Mouse (Mus musculus): Measurements from ENCODE around the gene Ccdc146.

The Ccdc146 gene

DNA sequence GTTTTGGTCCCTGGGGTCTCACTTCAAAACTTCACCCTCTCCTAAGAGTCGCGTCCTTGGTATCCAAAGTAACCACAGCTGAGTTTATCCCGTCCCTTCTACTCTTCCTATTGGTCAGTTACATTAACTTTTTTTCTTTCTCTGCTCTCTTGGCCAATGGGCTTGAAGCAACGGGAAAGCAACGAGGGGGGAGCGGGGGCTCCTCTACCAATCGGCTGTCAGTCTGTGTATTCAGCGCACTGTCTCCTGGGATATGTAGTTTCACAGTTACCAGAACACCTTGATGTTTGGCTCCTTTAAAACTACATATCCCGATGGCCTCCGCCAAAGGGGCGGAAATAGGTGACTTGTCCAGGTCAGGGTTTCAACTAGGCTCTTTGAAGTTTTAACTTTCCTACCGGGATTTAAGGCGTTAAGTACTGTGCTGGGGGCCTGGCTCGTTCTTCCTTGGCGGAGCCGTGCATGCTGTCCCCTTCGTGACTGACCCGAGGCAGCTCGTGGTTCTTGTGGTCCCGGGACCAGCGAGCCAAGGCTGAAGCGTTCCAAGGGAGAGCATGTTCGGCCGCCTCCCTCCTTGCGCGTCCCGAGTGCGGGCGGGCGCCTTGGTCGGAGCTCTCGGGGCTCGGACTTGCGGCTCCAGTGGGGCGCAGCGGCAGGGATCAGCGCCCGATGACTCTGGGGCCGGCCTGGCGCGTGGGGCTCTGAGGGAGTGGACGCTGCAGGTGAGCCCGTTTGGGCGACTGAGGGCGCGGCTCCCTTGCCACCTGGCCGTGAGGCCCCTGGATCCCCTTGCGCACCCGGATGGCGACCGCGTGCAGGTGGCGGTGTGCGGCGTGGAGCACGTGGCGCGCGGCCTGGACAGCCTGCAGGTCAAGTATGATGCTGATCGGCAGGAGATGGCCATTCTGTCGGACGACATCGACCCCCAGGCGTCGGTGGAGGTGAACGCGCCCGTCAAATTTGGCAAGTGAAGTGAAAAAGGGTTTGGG is at the start of gene Ccdc146, which contains the start of gene Fam185a:
Gene Ccdc146 (minus strand): TSS at position 64 of the 989 bp plus-strand sequence.
Gene Fam185a (plus strand): TSS at position 345 of the 989 bp plus-strand sequence.
- peak; percentile 95 to 98 for DNase-seq

DNA sequence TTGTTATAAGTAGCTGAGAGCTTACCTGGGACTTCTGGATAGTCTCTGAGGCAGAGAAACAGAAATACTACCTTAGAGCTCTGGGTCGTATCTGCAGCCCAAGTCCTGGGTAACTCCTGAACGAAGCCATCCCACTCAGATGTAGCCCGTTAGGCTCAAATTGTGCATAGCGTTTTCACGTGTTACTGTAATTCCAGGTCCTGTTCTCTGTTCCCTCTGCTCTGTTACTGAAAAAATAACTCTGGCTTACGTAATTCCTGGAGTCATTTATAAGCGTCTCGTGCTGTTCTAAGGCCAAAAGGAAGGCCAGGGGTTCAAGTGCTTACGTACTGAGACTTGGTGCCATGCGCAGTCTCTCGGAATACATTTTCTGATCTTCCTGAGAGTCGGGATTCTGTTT is 43.6 kb upstream of the Ccdc146 start:
- DNase-seq, result no peak

DNA sequence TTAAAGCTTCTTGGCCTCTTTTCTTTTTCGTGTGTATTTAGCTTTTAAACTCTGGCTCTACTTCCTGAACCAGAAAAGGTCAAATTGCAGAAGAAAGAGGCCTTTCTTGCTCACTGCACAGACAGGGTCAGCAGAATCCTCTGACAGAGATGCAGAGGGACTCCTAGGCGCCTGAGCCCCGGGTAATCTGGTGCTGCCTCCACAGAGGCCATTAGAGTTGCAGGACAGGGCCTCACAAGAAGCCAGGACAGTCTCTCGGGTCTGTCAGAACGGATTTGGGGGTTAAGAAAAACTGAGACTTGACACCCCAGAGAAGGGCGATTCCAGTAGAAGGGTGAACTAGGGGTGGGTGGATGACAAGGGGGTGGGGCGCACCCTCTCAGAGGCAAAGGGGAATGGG is 42.9 kb upstream of the Ccdc146 start:
- no peak for DNase-seq

DNA sequence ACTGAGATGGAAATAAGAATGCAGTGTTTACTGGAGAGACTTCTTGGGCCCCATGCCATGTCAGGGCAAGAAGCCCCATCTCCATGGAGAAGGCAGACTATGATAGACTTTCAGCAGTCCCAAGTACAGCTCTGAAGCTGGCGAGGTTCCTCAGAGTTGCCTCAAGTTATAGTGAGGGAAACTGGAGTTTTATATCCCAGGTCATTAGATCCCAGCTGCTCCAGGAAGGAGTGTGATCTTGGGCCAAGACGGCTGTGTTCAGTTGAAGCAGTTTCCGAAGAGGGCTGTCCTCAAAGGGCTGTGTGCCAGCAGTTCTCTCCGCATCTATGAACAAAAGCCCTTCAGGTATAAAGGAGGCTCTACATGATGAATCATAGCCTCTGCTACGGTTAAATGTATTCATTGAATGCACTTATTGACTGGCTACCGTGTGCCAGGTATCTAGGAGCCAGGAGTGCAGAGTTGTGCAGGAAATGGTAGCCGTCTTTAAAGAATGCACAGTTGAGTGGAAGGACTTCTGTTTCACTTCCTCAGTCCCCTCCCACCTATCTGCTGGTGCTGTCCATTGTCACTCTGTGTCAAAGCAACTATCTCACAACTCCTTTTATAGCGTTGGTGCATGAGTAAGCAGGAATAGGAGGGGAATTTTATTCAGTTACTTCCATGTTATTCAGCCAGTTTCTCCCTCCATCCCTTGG is 16.5 kb upstream of the Ccdc146 start:
- DNase-seq, result peak; percentile 19 to 21

DNA sequence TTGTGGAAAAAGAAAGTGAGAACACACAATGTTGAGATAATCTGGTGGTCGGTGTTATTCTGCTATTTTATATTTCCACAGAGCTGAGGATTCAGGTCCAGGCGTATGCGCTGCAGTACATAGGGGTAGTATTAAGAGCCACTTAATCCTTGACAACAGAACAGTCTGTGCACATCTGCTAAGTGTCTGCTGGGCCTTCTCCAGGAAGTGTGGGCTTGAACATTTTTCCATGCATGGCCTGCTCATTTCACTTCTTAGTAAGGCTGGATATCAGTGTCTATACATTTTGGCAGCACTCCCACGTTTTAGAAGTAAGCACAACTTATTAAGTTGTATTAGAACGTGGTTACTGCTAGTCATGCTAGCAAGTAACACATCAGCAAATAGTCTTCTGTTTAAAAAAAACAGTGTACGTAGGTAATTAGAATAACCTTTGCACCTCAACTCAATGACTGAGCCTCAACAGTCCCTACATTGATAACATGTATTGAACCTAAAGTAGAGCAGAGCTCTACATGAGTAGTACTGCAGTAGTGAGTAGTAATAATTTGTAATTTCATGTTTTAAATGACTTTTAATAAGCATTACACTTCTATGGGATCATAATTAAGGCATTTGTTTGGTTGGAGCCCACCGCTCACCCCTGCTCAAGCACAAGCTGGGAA is 15.1 kb upstream of the Ccdc146 start:
- no peak for DNase-seq

DNA sequence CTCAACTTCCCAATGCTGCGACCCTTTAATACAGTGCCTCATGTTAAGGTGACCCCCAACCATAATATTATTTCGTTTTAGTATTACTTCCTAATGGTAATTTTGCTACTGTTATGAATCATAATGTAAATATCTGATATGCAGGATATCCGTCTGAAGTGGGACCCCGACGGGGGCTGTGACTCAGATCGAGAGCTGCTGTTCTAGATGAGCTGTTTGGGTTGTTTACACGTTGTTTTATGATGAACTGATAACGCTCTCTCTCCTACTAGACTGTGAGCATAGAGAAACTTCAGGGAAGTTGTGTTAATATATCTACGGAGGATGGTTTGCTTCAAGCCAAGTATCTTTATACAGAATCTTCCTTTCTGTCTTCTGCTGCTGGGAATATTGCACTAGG is 14.0 kb upstream of the Ccdc146 start:
- no peak for DNase-seq

- DNase-seq, result no peak
Measured at GRCm38 (mm10) chr5:21436471-21436975, 12.0 kb upstream of the Ccdc146 start.

DNA sequence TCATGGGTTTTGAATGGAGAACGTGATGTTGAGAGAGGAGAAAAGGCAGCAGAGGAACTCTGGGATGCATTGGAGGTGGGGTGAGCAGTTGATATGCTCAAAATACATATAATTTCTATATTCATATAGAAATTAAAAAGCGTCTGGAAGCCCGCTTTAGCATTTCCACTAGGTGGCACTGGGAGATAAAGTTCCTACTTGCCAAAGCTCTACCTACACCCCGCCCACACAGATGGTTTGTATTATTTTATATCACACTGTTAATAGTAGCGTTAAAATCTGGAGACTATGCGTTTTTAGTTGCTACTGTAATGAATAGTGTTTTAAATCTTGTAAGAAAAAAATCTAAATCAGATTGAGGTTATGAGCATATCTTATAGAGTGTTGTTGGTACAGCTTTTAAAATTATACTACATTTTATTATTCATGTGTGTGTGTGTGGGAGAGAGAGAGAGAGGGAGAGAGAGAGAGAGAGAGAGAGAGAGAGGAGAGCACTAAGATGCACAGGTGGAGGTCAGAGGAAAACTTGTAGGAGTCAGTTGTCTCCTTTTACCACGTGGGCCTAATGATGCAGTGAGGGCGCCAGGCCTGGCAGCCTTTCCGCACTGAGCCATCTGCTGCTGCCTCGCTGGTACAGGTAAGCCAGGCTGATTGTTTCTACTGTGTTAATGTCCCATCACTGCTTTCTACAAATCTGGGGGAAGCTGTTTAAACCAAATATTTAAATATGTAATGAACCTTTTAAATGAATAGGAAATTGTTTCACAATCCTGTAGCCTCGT is 9.9 kb upstream of the Ccdc146 start:
- no peak for DNase-seq

DNA sequence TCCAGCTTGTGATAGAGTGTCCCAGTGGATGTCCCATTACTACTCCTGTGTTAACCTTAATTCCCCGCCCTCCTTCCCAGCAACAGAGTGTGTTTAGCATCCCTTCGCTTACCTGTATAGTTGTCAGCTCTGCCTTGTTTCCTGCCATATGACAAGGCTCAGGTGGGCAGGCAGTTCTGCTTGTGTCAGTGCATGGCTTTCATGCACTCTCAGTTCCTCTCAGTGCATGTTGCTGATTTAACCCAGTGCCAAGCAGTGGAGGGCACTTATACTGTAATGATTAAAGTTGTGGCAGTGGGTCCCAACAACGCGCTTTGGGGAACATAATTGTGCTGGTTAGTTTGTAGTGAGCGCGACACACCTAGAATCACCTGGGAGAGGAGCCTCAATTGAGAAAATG is 2.2 kb upstream of the Ccdc146 start:
- DNase-seq, result no peak

GRCm38 (mm10) chr5:21420609-21421008 is 3.9 kb downstream of the Ccdc146 start:
- DNase-seq, result no peak

DNA sequence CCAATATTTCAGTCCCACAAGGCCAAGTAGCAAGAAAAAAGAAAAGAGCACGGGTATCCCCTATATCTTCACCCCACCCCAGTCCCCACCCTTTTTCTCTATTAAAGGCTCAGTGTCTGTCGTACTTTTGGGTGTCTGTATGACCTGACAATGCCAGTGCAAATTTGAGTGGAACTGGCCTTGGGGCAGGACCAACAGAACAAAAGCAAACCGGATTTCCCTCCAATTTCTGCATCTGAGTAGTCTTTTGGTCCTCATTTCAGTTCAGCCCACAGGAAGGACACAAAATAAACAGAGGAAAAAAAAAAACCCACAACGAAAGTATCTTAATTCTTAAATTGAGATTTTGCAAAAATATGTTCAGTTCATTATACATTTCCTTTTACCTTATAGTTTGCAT is 5.9 kb downstream of the Ccdc146 start:
- DNase-seq, result no peak

- no peak for DNase-seq
Measured at GRCm38 (mm10) chr5:21414116-21414820, 10.2 kb downstream of the Ccdc146 start.

GRCm38 (mm10) chr5:21413322-21413721 is 11.2 kb downstream of the Ccdc146 start:
- DNase-seq, result no peak

DNA sequence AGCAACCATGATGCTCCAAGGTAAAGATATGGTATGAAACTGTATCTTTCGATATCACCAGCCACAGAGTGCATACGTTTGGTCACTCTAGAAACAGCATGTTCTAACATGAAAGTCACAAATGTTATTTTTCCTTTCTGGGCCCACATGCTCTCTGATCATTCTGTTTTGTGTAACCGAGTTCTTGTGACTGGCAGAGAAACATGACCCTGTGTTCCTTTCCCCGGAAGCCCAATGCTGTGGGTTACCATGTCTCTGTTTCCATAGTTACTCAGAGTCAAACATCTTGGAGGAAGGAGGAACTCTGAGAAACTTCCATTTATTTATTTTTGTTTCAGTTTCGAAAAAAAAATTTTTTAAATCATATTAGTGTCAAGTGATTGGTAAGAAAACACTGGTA is 12.4 kb downstream of the Ccdc146 start:
- no peak for DNase-seq

GRCm38 (mm10) chr5:21411261-21411666 is 13.2 kb downstream of the Ccdc146 start:
- DNase-seq, result peak in 1 of 2 experiments; percentile 15

DNA sequence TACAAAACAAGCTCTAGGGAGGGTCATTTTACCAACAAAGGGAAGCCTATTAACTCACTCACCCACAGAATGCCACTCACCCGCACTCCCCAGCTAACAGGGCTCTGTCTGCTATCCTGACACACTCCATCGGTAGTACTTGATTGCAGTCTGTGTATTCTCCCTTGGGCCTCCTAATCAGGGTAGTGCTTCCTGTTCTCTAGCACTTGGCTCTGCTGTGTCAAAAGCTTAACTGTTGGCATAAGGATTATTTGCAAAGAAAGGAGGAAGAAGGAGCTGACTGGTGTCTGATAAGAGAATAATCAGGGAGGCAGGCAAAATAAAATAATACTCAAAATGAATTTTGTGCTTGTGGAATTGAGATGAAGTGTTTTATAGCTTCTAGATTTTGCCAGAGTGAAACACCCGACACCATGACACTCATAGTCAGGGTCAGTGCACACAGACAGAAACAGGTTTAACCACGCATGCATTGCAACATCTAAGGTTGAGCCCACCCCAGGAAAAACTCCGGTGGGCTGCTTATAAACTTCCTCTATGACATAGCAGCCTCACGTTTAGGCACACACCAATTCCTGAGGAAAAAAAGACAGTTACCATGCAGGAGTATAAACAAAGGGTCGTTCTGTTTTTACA is 29.2 kb downstream of the Ccdc146 start:
- no peak for DNase-seq

GRCm38 (mm10) chr5:21394562-21394961 is 29.9 kb downstream of the Ccdc146 start:
- DNase-seq, result no peak

GRCm38 (mm10) chr5:21391616-21392384 is 32.7 kb downstream of the Ccdc146 start:
- DNase-seq, result no peak

- no peak for DNase-seq
Measured at GRCm38 (mm10) chr5:21388855-21389254, 35.6 kb downstream of the Ccdc146 start.

GRCm38 (mm10) chr5:21387340-21387739 is 37.1 kb downstream of the Ccdc146 start:
- DNase-seq, result no peak

Data from lung, adult 18-20 months (tissue).